Mouse (Mus musculus) gastrocnemius, adult 2 months (tissue): ENCODE results near the gene Olfr1036. TPM values are rescaled to one million over a fixed set of nuclear protein-coding genes. Genes with fewer than 3 reads are reported as not detected.
"Not testable (repeated sequence)": the region's sequence is repeated elsewhere in the genome, so short reads cannot be mapped to it uniquely, and the experiment has no call there.

Experiments
- DNase-seq: peaks from one replicate; pipeline ENCODE4 v3.0.0; 2022
- H3K27ac ChIP-seq: fragments of 200-600 bp; 2 replicates; pipeline ENCODE4 v1.8.1; 2022; ENCODE audit warnings: mild to moderate bottlenecking
- H3K4me3 ChIP-seq: fragments of 200-600 bp; 2 replicates; pipeline ENCODE4 v1.8.1; 2022; ENCODE audit warnings: mild to moderate bottlenecking, moderate library complexity
- CTCF ChIP-seq: fragments of 200-600 bp; IDR thresholded peaks from 2 replicates; pipeline ENCODE4 v1.8.1; 2022; ENCODE audit warnings: antibody characterized with exemption, mild to moderate bottlenecking, moderate library complexity
- intact Hi-C: fragments of 180-260 bp; cut with DNase I; formaldehyde crosslinking; loops from one replicate; pipeline ENCODE4 v1.15.1; 2025
- long read RNA-seq, 2 experiments: library from polyadenylated mRNA; stranded (forward); transcript quantifications; one replicate each; pipeline ENCODE4 v2.0.0; 2021
- total RNA-seq, 2 experiments: library from RNA; stranded (reverse); gene quantifications; 2 replicates each; pipeline ENCODE4 v1.2.3; 2021

Olfr1036 gene
- not detected for total RNA-seq
- long read RNA-seq, experiment 1, result 0 reads
- long read RNA-seq, experiment 2, result 0 reads

GRCm38 (mm10) chr2:86073692-86074091 lies at the start of gene Olfr1036:
Gene Olfr1036, plus strand, starts transcription at chr2:86073992.
- intact Hi-C loops, result not testable (repeated sequence)

GRCm38 (mm10) chr2:86045561-86045960 lies 28.2 kb upstream of the Olfr1036 start, which contains the start of gene Olfr1034:
Gene Olfr1034, plus strand, starts transcription at chr2:86045861.
- no peak for DNase-seq
- no peak for TF ChIP-seq CTCF
- Histone ChIP-seq H3K4me3 (no peak within 1 kb of the TSS), H3K27ac (no peak within 1 kb of the TSS)
- intact Hi-C loops, result no loop called here

More at GRCm38 (mm10) chr2:86073692-86074091, at the start of gene Olfr1036:
- not testable (repeated sequence) for DNase-seq, H3K27ac ChIP-seq, H3K4me3 ChIP-seq

- intact Hi-C loops, result not testable (repeated sequence)
These were observed 23.0 kb upstream of the Olfr1036 start for GRCm38 (mm10) chr2:86050777-86051176.

GRCm38 (mm10) chr2:86063766-86064165 lies 10.0 kb upstream of the Olfr1036 start:
- H3K27ac ChIP-seq, intact Hi-C loops, H3K4me3 ChIP-seq: not testable (repeated sequence)

More at GRCm38 (mm10) chr2:86050777-86051176, 23.0 kb upstream of the Olfr1036 start:
- not testable (repeated sequence) for H3K4me3 ChIP-seq, DNase-seq, H3K27ac ChIP-seq

GRCm38 (mm10) chr2:86070189-86070588 lies 3.6 kb upstream of the Olfr1036 start:
- no peak for TF ChIP-seq CTCF
- intact Hi-C loops, result no loop called here
- no peak for DNase-seq

More at GRCm38 (mm10) chr2:86063766-86064165, 10.0 kb upstream of the Olfr1036 start:
- DNase-seq, result not testable (repeated sequence)

GRCm38 (mm10) chr2:86080478-86080877 lies 6.7 kb downstream of the Olfr1036 start:
- intact Hi-C loops, H3K27ac ChIP-seq, DNase-seq, H3K4me3 ChIP-seq: not testable (repeated sequence)

More at GRCm38 (mm10) chr2:86070189-86070588, 3.6 kb upstream of the Olfr1036 start:
- no peak overlapping the region for H3K4me3 ChIP-seq
- no peak overlapping the region for H3K27ac ChIP-seq

GRCm38 (mm10) chr2:86087285-86087684 lies 13.5 kb downstream of the Olfr1036 start, which contains the start of gene Olfr1037:
Gene Olfr1037, minus strand, starts transcription at chr2:86087385.
- no peak for TF ChIP-seq CTCF
- intact Hi-C loops, result no loop called here
- no peak for DNase-seq
- Histone ChIP-seq H3K4me3 (no peak within 1 kb of the TSS), H3K27ac (no peak within 1 kb of the TSS)

Other genes with a start within 250 kb of the Olfr1036 start
- gene Olfr1019, start 228.5 kb upstream of the Olfr1036 start, total RNA-seq, result not detected
- gene Olfr1020, start 227.0 kb upstream of the Olfr1036 start, total RNA-seq, result not detected
- gene Olfr1022, start 205.4 kb upstream of the Olfr1036 start, total RNA-seq, result not detected
- not detected for gene Olfr1023, start 188.4 kb upstream of the Olfr1036 start, total RNA-seq
- not detected for gene Olfr1024, start 168.9 kb upstream of the Olfr1036 start, total RNA-seq
- gene Olfr1025-ps1, start 158.8 kb upstream of the Olfr1036 start, total RNA-seq, result not detected
- gene Olfr1026, start 152.4 kb upstream of the Olfr1036 start, total RNA-seq, result not detected
- not detected for gene Olfr1028, start 123.6 kb upstream of the Olfr1036 start, total RNA-seq
- not detected for gene Olfr1029, start 100.1 kb upstream of the Olfr1036 start, total RNA-seq
- not detected for gene Olfr1030, start 94.7 kb upstream of the Olfr1036 start, total RNA-seq
- gene Olfr1031, start 83.7 kb upstream of the Olfr1036 start, total RNA-seq, result not detected
- not detected for gene Olfr1032, start 68.5 kb upstream of the Olfr1036 start, total RNA-seq
- gene Olfr1033, start 53.4 kb upstream of the Olfr1036 start, total RNA-seq, result under 1 TPM in 1 of 2 experiments, not detected in 1; 0.14 TPM
- gene Olfr1034, start 28.1 kb upstream of the Olfr1036 start, total RNA-seq, result not detected
- not detected for gene Olfr1037, start 13.4 kb downstream of the Olfr1036 start, total RNA-seq
- gene Olfr1039, start 61.9 kb downstream of the Olfr1036 start, total RNA-seq, result not detected
- not detected for gene Olfr1040, start 72.7 kb downstream of the Olfr1036 start, total RNA-seq
- gene Olfr1042, start 87.8 kb downstream of the Olfr1036 start, total RNA-seq, result not detected
- gene Olfr1043, start 93.5 kb downstream of the Olfr1036 start, total RNA-seq, result not detected
- not detected for gene Olfr1044, start 103.8 kb downstream of the Olfr1036 start, total RNA-seq
- gene Olfr52, start 111.7 kb downstream of the Olfr1036 start, total RNA-seq, result not detected
- not detected for gene Olfr1045, start 129.0 kb downstream of the Olfr1036 start, total RNA-seq
- gene Olfr1046, start 145.3 kb downstream of the Olfr1036 start, total RNA-seq, result not detected
- gene Olfr1047, start 157.4 kb downstream of the Olfr1036 start, total RNA-seq, result not detected
- not detected for gene Olfr1048, start 166.3 kb downstream of the Olfr1036 start, total RNA-seq
- gene Olfr1049, start 184.3 kb downstream of the Olfr1036 start, total RNA-seq, result not detected
- gene Olfr1051, start 205.1 kb downstream of the Olfr1036 start, total RNA-seq, result not detected
- gene Olfr1052, start 218.5 kb downstream of the Olfr1036 start, total RNA-seq, result not detected
- gene Olfr1053, start 241.3 kb downstream of the Olfr1036 start, total RNA-seq, result not detected